Mouse (Mus musculus) limb, embryonic 15.5 days (tissue): ENCODE results near the gene Xpo1. TPM values are rescaled to one million over a fixed set of nuclear protein-coding genes. Genes with fewer than 3 reads are reported as not detected.
"Not testable (repeated sequence)": the region's sequence is repeated elsewhere in the genome, so short reads cannot be mapped to it uniquely, and the experiment has no call there.

Experiments
- ATAC-seq: fragments of 200-750 bp; cut with Nextera tagmentation; 2 replicates; pipeline ENCODE4 v1.8.0; 2017; ENCODE audit warnings: low read depth, moderate TSS enrichment; ENCODE audit not compliant: insufficient number of reproducible peaks, low FRiP score, low TSS enrichment
- H3K27ac ChIP-seq: fragments of 300-500 bp; sonication (generic); 2 replicates; pipeline ENCODE4 v1.5.1; 2015; ENCODE audit warnings: moderate library complexity, mild to moderate bottlenecking, inconsistent platforms
- H3K27me3 ChIP-seq: fragments of 300-500 bp; sonication (generic); 2 replicates; pipeline ENCODE4 v1.6.1; 2015; ENCODE audit warnings: inconsistent platforms
- H3K36me3 ChIP-seq: fragments of 300-500 bp; sonication (generic); 2 replicates; pipeline ENCODE4 v1.6.1; 2015; ENCODE audit warnings: inconsistent platforms
- H3K4me1 ChIP-seq: fragments of 300-500 bp; sonication (generic); 2 replicates; pipeline ENCODE4 v1.6.1; 2015; ENCODE audit warnings: inconsistent platforms
- H3K4me2 ChIP-seq: fragments of 300-500 bp; sonication (generic); 2 replicates; pipeline ENCODE4 v1.6.1; 2015; ENCODE audit warnings: mild to moderate bottlenecking, inconsistent platforms
- H3K4me3 ChIP-seq: fragments of 300-500 bp; sonication (generic); 2 replicates; pipeline ENCODE4 v1.5.1; 2015; ENCODE audit warnings: mild to moderate bottlenecking, inconsistent platforms
- H3K9ac ChIP-seq: fragments of 300-500 bp; sonication (generic); 2 replicates; pipeline ENCODE4 v1.6.1; 2015; ENCODE audit warnings: inconsistent platforms
- H3K9me3 ChIP-seq: fragments of 300-500 bp; sonication (generic); 2 replicates; pipeline ENCODE4 v1.6.1; 2016; ENCODE audit warnings: inconsistent platforms
- WGBS: fragments of 180-500 bp; shearing (Covaris S2); methylation state at CpG from one replicate; pipeline ENCODE4 v1.1.7; 2015; 5-methylcytosine and 5-hydroxymethylcytosine counted together
- polyA plus RNA-seq: library from polyadenylated mRNA; unstranded; fragments of >200 nt; fragmentation: Nextera tagmentation; extraction: Ambion mirVana; gene quantifications from 2 replicates; pipeline ENCODE4 v1.2.1, GENCODE M21; 2015

Xpo1 gene
- polyA plus RNA-seq, 1 experiment from 2014 or later: 78.0 TPM

DNA sequence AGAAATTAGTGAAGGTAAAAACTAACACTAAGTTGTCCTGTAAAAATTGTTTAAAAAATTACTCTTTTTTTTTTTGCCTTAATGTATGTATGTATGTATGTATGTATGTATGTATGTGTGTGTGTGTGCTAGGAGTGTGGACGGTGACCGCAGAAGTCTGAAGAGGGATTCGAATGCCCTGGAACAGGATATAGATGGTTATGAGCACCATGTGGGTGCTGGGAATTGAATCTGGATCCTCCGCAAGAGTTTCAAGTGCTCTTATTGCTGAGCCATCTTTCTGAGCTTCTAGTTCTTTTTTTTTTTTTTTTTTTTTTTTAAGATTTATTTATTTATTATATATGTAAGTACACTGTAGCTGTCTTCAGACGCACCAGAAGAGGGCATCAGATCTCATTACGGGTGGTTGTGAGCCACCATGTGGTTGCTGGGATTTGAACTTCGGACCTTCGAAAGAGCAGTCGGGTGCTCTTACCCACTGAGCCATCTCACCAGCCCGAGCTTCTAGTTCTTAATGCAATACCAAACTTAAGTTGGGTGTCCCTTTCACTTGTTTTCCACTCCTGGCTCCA lies 49.3 kb downstream of the Xpo1 start:
- not testable (repeated sequence) for H3K27me3 ChIP-seq, H3K36me3 ChIP-seq, ATAC-seq, H3K9ac ChIP-seq, H3K9me3 ChIP-seq, H3K4me1 ChIP-seq
- H3K27ac ChIP-seq: peak overlapping the region; percentile 99
- 34% methylated on average over 10 of the region's 10 CpGs for WGBS
- peak overlapping the region; percentile 93 for H3K4me3 ChIP-seq
- peak overlapping the region; percentile 63 for H3K4me2 ChIP-seq

DNA sequence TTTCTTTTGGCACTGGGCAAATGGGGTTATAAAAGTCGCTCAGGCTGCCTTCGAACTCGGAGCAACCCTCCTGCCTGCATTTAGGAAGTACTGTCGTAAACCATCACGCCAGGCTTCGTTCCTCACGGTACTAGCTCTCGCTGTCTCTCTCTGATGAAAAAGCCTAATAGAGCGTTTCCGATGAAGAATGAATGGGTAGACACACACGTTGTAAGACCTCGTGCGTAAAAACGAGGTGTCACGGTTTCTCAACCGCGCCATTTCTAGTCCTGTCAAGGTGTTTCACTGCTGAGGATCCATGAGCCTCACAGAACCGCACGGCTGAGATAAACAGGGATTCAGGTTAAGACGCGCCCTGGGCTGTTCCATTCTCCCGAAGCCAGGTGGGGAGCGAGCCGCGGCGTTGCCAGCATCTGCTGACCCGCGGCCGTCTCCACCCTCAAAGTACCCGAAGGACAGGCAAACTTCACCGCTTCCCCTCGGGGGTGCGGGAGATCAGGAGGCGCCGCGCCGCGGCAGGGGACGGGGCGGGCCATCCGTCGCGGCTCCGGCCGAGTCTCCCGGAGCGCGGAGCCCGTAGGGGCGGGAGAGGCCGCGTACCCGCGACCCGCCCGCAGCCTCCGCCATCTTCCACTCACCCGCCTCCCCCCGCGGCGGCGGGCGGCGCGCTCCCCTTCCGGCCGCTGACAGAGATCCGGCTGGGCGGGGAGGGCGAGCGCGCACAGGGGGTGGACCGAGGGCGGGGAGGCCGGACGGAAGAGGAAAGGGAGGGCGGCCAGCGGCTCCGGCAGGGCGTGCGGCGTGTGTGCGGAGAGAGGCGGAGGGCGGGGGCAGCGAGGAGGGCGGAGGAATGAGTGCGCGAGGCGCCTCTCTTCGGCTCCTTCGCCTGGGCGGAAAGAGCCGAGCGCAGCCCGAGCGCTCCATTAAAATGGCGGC lies 50.1 kb downstream of the Xpo1 start:
- H3K27me3 ChIP-seq: no peaks in the 10 kb centered on the region
- H3K4me2 ChIP-seq: peak overlapping the region; percentile 63
- WGBS: under 1% methylated on average over 74 of the region's 98 CpGs
- H3K9ac ChIP-seq: peak overlapping the region; percentile 90
- peak; percentile 96 for ATAC-seq
- H3K4me3 ChIP-seq: peak overlapping the region; percentile 93
- peaks cover 9% of the 10 kb centered on the region for H3K4me1 ChIP-seq
- no peaks in the 10 kb centered on the region for H3K36me3 ChIP-seq
- H3K9me3 ChIP-seq: no peaks in the 10 kb centered on the region
- peak overlapping the region; percentile 99 for H3K27ac ChIP-seq

DNA sequence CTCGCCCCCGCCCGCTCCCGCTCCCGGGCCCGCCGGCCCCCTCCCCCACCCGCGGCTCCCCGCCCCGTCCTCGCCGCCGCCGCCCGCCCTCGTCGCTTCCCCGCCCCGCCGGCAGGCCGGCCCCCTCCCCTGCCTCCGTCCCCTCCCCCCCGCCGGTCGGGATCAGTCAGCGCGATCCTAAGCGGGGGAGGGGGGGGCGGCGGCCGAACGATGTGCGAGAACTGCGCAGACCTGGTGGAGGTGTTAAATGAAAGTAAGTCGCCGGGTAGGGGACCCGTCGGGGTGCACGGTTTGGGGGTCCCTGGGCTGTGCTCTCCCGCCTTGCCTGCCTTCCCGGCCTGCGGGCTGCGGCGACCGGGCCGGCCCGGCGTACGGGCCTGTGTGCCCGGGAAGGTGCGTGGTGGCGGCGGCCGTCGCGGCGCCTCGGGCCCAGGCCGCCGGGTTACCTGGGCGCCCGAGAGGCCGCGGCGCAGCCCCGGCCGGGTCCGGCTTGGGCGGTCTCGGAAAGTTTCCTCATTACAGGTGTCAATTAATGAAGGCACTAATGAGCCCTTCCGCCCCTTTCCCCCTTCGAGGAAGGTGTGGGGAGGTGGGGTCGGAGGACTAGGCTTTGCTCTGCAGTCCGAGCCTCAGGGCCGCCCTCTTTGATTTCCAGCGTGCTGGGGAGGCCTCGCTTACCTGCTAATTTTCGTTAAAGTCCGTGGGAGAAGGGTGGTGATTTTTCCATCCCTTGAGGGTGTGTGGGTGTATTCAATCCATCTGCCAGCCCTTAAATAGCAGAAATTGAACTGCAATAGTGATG lies 51.1 kb downstream of the Xpo1 start, which contains the start of gene Usp34:
TSS of gene Usp34 (plus strand) at position 132 of the 802 bp plus-strand sequence.
- Histone ChIP-seq H3K4me1 (peaks cover 9% of the 10 kb centered on the region), H3K27me3 (no peaks in the 10 kb centered on the region), H3K27ac (peak within 1 kb of the TSS; percentile 99), H3K4me3 (peak within 1 kb of the TSS; percentile 93), H3K9me3 (no peaks in the 10 kb centered on the region), H3K4me2 (peak within 1 kb of the TSS; percentile 63), H3K36me3 (no peaks in the 10 kb centered on the region), H3K9ac (peak within 1 kb of the TSS; percentile 90)
- peak; percentile 53; the same call in 1 of the 2 replicates for ATAC-seq
- WGBS: under 1% methylated on average over 48 of the region's 80 CpGs

DNA sequence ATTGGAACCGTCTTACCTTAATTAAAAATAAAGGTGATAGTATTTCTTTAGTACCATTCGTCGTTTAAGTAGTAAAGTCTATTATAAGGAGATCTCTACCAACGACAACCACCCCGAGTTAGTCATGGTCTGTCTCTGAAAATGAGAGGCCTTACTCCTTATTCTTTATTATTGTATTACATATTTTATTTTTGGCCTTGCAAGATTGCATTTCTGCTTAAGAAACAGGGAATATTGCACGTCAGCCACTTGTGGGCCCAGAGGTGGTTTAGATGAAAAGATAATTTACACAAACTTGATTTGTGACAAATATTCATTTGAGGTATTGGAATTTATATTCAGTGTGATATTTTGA lies 51.7 kb downstream of the Xpo1 start:
- WGBS: 2% methylated on average over 6 of the region's 6 CpGs
- peak overlapping the region; percentile 47 for H3K4me2 ChIP-seq
- H3K9me3 ChIP-seq: no peaks in the 10 kb centered on the region
- H3K36me3 ChIP-seq: no peaks in the 10 kb centered on the region
- H3K9ac ChIP-seq: peak overlapping the region; percentile 90; the same call in 1 of the 2 replicates
- ATAC-seq: no peak
- H3K27ac ChIP-seq: peak overlapping the region; percentile 99; the same call in 1 of the 2 replicates
- H3K27me3 ChIP-seq: no peaks in the 10 kb centered on the region
- peak overlapping the region; percentile 93 for H3K4me3 ChIP-seq
- H3K4me1 ChIP-seq: peaks cover 9% of the 10 kb centered on the region

DNA sequence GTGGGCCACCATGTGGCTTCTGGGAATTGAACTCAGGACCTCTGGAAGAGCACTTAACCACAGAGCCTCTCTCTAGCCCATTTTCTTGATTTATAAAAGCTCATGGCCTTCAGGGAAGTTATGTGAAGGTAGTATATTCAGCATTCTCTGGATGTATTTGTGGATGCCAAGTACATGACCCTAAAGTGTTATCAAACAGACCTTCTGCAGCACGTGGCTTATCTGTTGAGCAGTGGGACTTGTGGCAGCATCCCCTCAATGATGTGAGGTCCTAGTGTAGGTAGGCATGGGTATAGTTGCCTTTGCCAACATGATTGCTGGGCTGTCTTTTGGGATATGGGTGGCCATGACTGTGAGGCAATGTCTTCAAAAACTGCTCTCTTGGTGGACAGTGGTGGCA lies 57.7 kb downstream of the Xpo1 start:
- no peaks in the 10 kb centered on the region for H3K9me3 ChIP-seq
- no peaks in the 10 kb centered on the region for H3K27me3 ChIP-seq
- H3K9ac ChIP-seq: no peak overlapping the region
- ATAC-seq: no peak
- no peaks in the 10 kb centered on the region for H3K36me3 ChIP-seq
- H3K27ac ChIP-seq: no peak overlapping the region
- peaks cover 3% of the 10 kb centered on the region for H3K4me1 ChIP-seq
- no peak overlapping the region for H3K4me2 ChIP-seq
- 90% methylated on average over 1 of the region's 1 CpGs for WGBS
- H3K4me3 ChIP-seq: no peak overlapping the region

DNA sequence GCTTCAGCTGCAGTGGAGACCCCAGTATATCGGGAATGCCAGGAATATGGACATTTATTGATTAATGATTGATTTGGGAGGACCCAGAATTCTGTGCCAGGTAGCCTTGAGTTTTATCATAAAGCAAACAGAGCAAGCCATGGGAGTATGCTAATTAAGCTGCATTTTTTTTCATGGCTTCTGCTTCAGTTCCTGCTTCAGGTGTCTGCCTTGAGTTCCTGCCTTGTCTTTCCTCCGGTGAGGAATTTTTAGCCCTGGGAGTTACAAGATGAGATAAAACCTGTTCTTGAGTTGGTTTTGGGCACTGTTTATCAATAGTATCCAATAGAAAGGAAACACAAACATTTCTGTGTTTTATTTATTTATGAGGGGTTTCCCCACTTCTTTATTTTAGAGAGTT lies 73.6 kb downstream of the Xpo1 start:
- no peak overlapping the region for H3K4me2 ChIP-seq
- H3K27me3 ChIP-seq: no peaks in the 10 kb centered on the region
- H3K4me3 ChIP-seq: no peak overlapping the region
- no peak for ATAC-seq
- H3K9ac ChIP-seq: no peak overlapping the region
- no peak overlapping the region for H3K27ac ChIP-seq
- H3K36me3 ChIP-seq: peaks cover 8% of the 10 kb centered on the region; the same call in 1 of the 2 replicates
- no peaks in the 10 kb centered on the region for H3K9me3 ChIP-seq
- 89% methylated on average over 2 of the region's 2 CpGs for WGBS
- no peaks in the 10 kb centered on the region for H3K4me1 ChIP-seq

DNA sequence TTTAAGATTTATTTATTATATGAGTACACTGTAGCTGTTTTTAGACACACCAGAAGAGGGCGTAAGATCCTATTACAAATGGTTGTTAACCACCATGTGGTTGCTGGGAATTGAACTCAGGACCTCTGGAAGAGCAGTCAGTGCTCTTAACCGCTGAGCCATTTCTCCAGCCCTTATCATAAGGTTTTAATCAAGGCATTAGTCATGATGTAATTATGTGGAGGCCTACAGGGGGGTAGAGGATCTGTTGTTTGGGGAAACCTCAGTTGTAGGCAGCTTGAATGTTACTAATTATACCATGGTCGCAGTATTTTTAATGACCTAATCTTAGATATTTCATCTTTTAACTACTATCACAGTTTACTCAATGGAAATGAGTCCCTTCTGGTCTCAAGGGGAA lies 76.3 kb downstream of the Xpo1 start:
- H3K27me3 ChIP-seq: no peaks in the 10 kb centered on the region
- H3K4me2 ChIP-seq: no peak overlapping the region
- H3K36me3 ChIP-seq: peaks cover 8% of the 10 kb centered on the region; the same call in 1 of the 2 replicates
- no peak for ATAC-seq
- H3K27ac ChIP-seq: no peak overlapping the region
- no peak overlapping the region for H3K9ac ChIP-seq
- no peaks in the 10 kb centered on the region for H3K4me1 ChIP-seq
- WGBS: 52% methylated on average over 3 of the region's 3 CpGs
- no peaks in the 10 kb centered on the region for H3K9me3 ChIP-seq
- H3K4me3 ChIP-seq: no peak overlapping the region

DNA sequence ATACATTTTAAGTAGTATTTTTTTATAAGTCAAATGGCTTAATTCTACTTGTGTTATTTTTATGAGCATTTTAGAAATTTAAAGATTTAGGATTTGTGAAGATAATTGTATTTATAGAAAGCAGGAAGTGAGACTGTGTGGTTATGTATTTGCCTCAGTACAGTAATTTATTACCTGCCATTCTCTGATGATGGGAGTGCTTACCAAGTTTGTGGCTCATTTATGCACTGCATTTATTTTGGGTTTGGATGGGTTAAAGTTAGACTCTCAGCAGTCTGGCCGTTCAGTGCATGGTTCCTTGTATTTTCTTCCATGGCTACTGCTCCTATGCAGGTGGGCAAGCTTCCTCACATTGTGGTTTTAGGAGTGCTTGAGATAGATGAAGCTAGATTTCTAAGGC lies 79.3 kb downstream of the Xpo1 start:
- H3K4me3 ChIP-seq: no peak overlapping the region
- 56% methylated on average over 1 of the region's 1 CpGs for WGBS

More for the DNA sequence above, 79.3 kb downstream of the Xpo1 start:
- Histone ChIP-seq H3K27me3 (no peaks in the 10 kb centered on the region), H3K4me2 (no peak overlapping the region), H3K36me3 (peaks cover 11% of the 10 kb centered on the region), H3K9ac (no peak overlapping the region), H3K27ac (no peak overlapping the region), H3K9me3 (no peaks in the 10 kb centered on the region), H3K4me1 (no peaks in the 10 kb centered on the region)
- no peak for ATAC-seq

Other genes starting within 250 kb of the Xpo1 start
- gene Fam161a, start 248.5 kb upstream of the Xpo1 start, polyA plus RNA-seq: 3.3 and 4.1 TPM in 2 replicates
- 21.0 and 24.9 TPM in 2 replicates for gene Usp34, start 50.9 kb downstream of the Xpo1 start, polyA plus RNA-seq
- gene Ahsa2, start 242.0 kb downstream of the Xpo1 start, polyA plus RNA-seq: 81.7 and 83.2 TPM in 2 replicates